Mouse (Mus musculus) liver, embryonic 11.5 days (tissue): ENCODE results near the gene Vps33a. TPM values are rescaled to one million over a fixed set of nuclear protein-coding genes. Genes with fewer than 3 reads are reported as not detected.

ENCODE experiments used
- ATAC-seq: fragments of 200-750 bp; cut with Nextera tagmentation; replicated peaks from 2 replicates; pipeline ENCODE4 v1.8.0; 2017; ENCODE audit warnings: moderate number of reproducible peaks, mild to moderate bottlenecking, moderate TSS enrichment, moderate library complexity; ENCODE audit not compliant: low FRiP score
- DNase-seq: peaks from one replicate; pipeline ENCODE4 v3.0.0-alpha.2; 2017; ENCODE audit warnings: low spot score
- H3K27ac ChIP-seq: fragments of 300-500 bp; sonication (generic); 2 replicates; pipeline ENCODE4 v1.5.1; 2014; ENCODE audit warnings: mild to moderate bottlenecking, low read depth, low read length, control low read depth
- H3K27me3 ChIP-seq: fragments of 300-500 bp; sonication (generic); replicated peaks from 2 replicates; pipeline ENCODE4 v1.6.1; 2014; ENCODE audit warnings: low read length, mixed read lengths; ENCODE audit not compliant: control insufficient read depth, insufficient read depth
- H3K36me3 ChIP-seq: fragments of 300-500 bp; sonication (generic); 2 replicates; pipeline ENCODE4 v1.6.1; 2014; ENCODE audit warnings: mild to moderate bottlenecking, low read length, moderate library complexity, mixed read lengths; ENCODE audit not compliant: control insufficient read depth, insufficient read depth
- H3K4me1 ChIP-seq: fragments of 300-500 bp; sonication (generic); replicated peaks from 2 replicates; pipeline ENCODE4 v1.6.1; 2014; ENCODE audit warnings: low read length, mixed read lengths; ENCODE audit not compliant: control insufficient read depth, insufficient read depth
- H3K4me2 ChIP-seq: fragments of 300-500 bp; sonication (generic); 2 replicates; pipeline ENCODE4 v1.6.1; 2014; ENCODE audit warnings: mild to moderate bottlenecking, control low read depth, moderate library complexity
- H3K4me3 ChIP-seq: fragments of 300-500 bp; sonication (generic); 2 replicates; pipeline ENCODE4 v1.5.1; 2014; ENCODE audit warnings: low read depth, low read length, control low read depth
- H3K9ac ChIP-seq: fragments of 300-500 bp; sonication (generic); 2 replicates; pipeline ENCODE4 v1.6.1; 2014; ENCODE audit warnings: low read depth, low read length, control low read depth
- H3K9me3 ChIP-seq: fragments of 300-500 bp; sonication (generic); 2 replicates; pipeline ENCODE4 v1.6.1; 2016; ENCODE audit warnings: low read length, inconsistent platforms, mixed read lengths; ENCODE audit not compliant: control insufficient read depth
- WGBS: fragments of 180-500 bp; shearing (Covaris S2); extraction: QIAGEN DNeasy Blood & Tissue Kit; methylation state at CpG from one replicate; pipeline ENCODE4 v1.1.7; 2014; 5-methylcytosine and 5-hydroxymethylcytosine counted together
- polyA plus RNA-seq: library from polyadenylated mRNA; unstranded; fragments of >200 nt; fragmentation: Nextera tagmentation; extraction: Ambion mirVana; gene quantifications from 2 replicates; pipeline ENCODE4 v1.2.1, GENCODE M21; 2014

Gene Vps33a
- polyA plus RNA-seq, 1 experiment from 2014 or later, result 36.0 TPM

DNA sequence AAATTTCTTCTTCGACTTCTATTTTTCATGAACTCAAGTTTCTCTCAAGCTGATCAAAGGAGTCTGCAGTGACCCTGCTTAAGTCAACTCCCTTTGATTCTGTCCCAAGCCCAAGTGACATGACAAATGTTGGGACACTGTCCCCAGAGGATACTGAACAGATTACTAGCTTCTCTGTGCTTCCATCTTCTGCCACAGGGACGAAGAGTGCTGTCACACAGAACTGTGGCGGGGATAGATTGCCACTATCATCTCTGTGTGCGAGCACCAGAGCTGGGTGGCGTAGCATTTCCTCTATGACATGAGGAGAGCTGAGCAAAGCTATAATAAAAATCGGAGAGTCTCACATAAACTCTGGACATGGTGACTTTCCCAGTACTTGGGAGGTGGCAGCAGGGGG lies 29.3 kb upstream of the Vps33a start:
- ATAC-seq (no peak), DNase-seq (no peak)
- Histone ChIP-seq H3K4me3 (no peak overlapping the region), H3K27me3 (no peaks in the 10 kb centered on the region), H3K9me3 (no peaks in the 10 kb centered on the region), H3K4me1 (no peaks in the 10 kb centered on the region; the same call in 1 of the 2 replicates), H3K27ac (no peak overlapping the region), H3K9ac (no peak overlapping the region), H3K36me3 (peaks cover 6% of the 10 kb centered on the region; the same call in 1 of the 2 replicates), H3K4me2 (no peak overlapping the region)
- 71% methylated on average over 6 of the region's 6 CpGs for WGBS

DNA sequence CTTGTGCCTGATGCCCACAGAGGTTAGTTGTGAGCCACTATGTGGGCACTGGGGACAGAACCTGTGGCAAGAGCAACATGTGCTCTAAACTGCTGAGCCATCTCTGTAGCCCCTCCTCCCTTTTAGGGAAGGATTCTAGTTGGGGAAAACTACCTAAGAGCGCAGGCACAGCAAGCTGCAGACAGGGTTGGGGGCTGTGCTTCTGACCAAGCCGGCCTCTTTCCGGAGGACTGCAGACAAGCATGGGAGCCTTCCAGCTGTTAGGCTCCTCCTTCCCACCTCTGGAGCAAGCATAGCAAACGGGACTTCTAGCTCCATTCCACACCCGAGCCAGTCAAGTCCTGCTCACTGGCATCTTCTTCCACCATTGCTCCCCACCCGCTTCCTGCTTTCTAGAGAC lies 26.5 kb upstream of the Vps33a start:
- H3K4me3 ChIP-seq, result no peak overlapping the region
- no peaks in the 10 kb centered on the region; the same call in 1 of the 2 replicates for H3K4me1 ChIP-seq
- no peak overlapping the region for H3K9ac ChIP-seq
- 0 out of 2 replicates have a peak, but pooled peaks cover 2% of the 10 kb centered on the region for H3K36me3 ChIP-seq
- no peak overlapping the region for H3K4me2 ChIP-seq
- H3K27ac ChIP-seq, result no peak overlapping the region
- H3K9me3 ChIP-seq, result no peaks in the 10 kb centered on the region
- 45% methylated on average over 6 of the region's 6 CpGs for WGBS
- no peaks in the 10 kb centered on the region for H3K27me3 ChIP-seq
- DNase-seq (no peak), ATAC-seq (no peak)

DNA sequence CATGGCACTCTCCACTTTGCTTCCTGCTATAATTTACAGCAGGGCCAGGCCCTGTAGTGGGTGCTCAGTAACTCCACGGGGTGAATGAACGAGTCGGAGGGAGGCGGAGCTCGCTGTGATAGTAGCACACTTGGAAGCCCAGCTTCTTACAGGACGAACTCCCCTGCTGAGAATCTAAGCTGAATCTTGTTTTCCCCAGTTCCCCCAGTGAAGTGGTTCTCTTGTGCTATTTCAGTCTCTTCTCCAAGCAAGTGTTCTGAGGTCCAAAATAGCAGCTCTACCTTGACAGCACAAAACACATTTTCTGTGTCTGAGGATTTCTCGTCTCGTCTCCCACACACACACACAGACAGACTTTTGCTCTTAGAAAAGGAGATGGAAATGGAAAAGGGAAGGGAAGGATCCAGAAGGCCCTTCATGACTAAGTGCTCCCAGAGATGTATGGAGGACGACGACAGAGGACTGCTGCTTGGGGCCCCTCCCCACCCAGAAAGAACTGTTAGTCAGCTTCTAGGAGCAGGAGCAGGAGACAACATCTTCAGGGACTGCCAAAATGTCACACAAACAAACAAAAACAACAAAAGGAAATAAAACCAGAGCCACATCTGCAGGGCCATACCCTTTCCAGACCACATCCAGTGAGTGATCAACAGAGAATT lies 20.9 kb upstream of the Vps33a start:
- no peak for DNase-seq
- Histone ChIP-seq H3K4me3 (no peak overlapping the region), H3K4me2 (no peak overlapping the region), H3K27ac (no peak overlapping the region), H3K9me3 (no peaks in the 10 kb centered on the region), H3K36me3 (no peaks in the 10 kb centered on the region), H3K9ac (no peak overlapping the region), H3K4me1 (no peaks in the 10 kb centered on the region), H3K27me3 (no peaks in the 10 kb centered on the region)
- no peak for ATAC-seq
- WGBS, result 87% methylated on average over 10 of the region's 10 CpGs

DNA sequence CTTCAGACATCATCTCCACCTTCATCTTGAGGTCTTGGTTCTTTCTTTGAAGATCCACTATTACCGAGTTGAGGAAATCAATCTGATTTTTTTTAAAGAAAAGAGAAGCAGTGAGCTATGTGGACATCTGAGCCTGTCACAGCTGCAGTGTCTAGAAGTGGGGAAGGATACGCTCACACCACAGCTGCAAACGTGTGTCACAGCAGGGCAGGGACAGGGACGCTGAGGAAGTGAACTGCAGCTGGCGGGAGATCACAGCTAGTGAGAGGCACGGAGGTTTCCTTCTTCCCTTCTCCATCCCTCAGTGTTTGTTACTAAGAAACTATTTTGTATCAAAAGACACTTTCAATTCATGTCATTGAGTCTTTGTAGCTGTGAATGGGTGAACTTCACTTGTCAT lies 7.2 kb upstream of the Vps33a start:
- H3K27me3 ChIP-seq, result no peaks in the 10 kb centered on the region
- H3K4me1 ChIP-seq, result no peaks in the 10 kb centered on the region
- H3K27ac ChIP-seq, result no peak overlapping the region
- no peak overlapping the region for H3K4me3 ChIP-seq
- ATAC-seq (no peak), DNase-seq (no peak)
- H3K36me3 ChIP-seq, result peaks cover 17% of the 10 kb centered on the region; the same call in 1 of the 2 replicates
- no peaks in the 10 kb centered on the region for H3K9me3 ChIP-seq
- no peak overlapping the region for H3K4me2 ChIP-seq
- H3K9ac ChIP-seq, result no peak overlapping the region
- WGBS, result 73% methylated on average over 6 of the region's 6 CpGs

DNA sequence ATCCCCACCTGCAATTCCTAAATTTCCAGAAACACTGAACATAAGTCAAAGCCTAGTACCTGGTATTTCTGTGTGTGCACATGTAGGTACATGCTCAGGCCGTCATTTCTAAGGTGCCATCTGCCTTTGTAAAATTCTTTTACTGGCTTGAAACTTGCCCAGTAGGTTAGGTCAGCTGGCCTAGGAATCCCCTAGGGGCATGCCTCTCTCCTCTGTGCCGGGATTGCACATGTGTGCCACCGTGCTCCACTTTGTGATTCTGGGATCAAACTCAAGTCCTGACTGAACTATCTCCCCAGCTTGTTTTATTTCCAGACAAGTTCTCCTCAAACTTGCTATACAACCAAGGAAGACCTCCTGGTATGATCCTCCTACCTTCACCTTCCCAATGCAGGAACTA lies 3.9 kb upstream of the Vps33a start:
- H3K36me3 ChIP-seq, result peaks cover 15% of the 10 kb centered on the region; the same call in 1 of the 2 replicates
- WGBS, result 71% methylated on average over 3 of the region's 3 CpGs
- no peaks in the 10 kb centered on the region for H3K27me3 ChIP-seq
- peaks cover 4% of the 10 kb centered on the region for H3K4me1 ChIP-seq
- no peak for ATAC-seq
- no peak overlapping the region for H3K27ac ChIP-seq
- DNase-seq, result no peak
- no peaks in the 10 kb centered on the region for H3K9me3 ChIP-seq
- no peak overlapping the region for H3K4me2 ChIP-seq
- H3K9ac ChIP-seq, result no peak overlapping the region
- H3K4me3 ChIP-seq, result no peak overlapping the region

DNA sequence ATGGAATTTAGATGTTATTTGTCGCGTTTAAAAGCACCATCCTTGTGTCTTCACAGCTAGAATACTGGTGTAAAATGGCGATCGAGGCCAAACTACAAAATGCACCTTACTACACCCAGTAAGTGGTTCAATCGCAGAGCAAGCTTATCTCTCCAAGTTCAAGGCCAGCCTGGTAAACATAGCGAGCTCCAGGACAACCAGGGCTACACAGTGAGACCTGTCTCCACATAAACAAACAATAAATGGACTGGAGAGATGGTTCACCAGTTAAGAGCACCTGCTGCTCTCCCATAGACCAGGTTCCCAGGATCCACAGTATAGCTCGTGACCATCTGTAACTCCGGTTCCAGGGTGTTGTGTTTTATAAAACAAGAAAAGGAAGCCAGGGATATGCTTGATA lies 524 bp upstream of the Vps33a start:
- Histone ChIP-seq H3K9me3 (no peaks in the 10 kb centered on the region), H3K36me3 (peaks cover 9% of the 10 kb centered on the region), H3K27me3 (no peaks in the 10 kb centered on the region), H3K9ac (no peak overlapping the region; the same call in 1 of the 2 replicates), H3K4me2 (peak overlapping the region; percentile 62), H3K4me1 (peaks cover 4% of the 10 kb centered on the region), H3K27ac (no peak overlapping the region), H3K4me3 (peak overlapping the region; percentile 95)
- 57% methylated on average over 8 of the region's 8 CpGs for WGBS
- DNase-seq (no peak), ATAC-seq (0 out of 2 replicates have a peak, but pooled peaks have one; percentile 30)

DNA sequence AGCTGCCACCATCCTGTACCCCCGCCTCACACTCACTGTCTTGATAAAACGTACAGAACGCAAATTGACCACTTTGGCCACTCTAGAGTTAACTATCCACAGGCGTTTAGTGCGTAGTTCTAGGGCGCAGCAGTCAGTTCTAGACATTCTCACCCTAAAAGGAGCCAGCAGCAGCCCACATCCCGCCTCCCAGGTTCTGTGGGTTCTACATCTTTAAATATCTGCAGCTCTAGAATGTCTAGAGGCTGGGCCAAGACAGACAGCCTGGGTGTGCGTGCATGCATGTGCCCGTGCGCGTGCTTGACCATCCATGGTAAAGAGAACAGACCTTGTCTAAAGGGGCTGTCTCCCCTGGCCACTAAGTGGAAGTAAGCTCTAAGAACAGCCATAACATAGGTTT lies 11.7 kb downstream of the Vps33a start:
- 92% methylated on average over 11 of the region's 11 CpGs for WGBS
- Histone ChIP-seq H3K27me3 (no peaks in the 10 kb centered on the region), H3K9ac (no peak overlapping the region), H3K4me2 (no peak overlapping the region), H3K27ac (no peak overlapping the region), H3K4me3 (no peak overlapping the region), H3K36me3 (peaks cover 38% of the 10 kb centered on the region), H3K4me1 (no peaks in the 10 kb centered on the region), H3K9me3 (no peaks in the 10 kb centered on the region)
- DNase-seq (no peak), ATAC-seq (no peak)

DNA sequence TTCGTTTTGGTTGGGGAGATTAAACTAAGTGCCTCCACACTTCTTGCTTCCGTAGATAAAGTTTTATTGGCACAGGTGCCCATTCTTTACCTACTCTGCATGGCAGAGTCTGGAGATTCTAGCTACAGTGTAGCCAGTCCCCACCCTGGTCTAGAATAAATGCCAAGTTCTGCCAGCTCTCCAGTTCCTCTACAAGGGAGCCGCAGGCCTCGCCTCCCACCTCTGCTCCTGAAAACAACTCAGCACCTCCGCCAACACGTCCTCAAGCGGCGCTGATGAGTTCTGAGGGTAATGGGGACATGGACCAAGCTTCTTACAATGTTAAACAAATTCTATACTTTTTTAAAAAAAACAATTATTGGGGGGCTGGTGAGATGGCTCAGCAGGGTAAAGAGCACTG lies 13.2 kb downstream of the Vps33a start:
- Histone ChIP-seq H3K4me1 (no peaks in the 10 kb centered on the region), H3K9me3 (no peaks in the 10 kb centered on the region), H3K27ac (no peak overlapping the region), H3K4me3 (no peak overlapping the region), H3K27me3 (no peaks in the 10 kb centered on the region), H3K4me2 (no peak overlapping the region), H3K36me3 (peaks cover 37% of the 10 kb centered on the region), H3K9ac (no peak overlapping the region)
- ATAC-seq (no peak), DNase-seq (no peak)
- 93% methylated on average over 8 of the region's 8 CpGs for WGBS

DNA sequence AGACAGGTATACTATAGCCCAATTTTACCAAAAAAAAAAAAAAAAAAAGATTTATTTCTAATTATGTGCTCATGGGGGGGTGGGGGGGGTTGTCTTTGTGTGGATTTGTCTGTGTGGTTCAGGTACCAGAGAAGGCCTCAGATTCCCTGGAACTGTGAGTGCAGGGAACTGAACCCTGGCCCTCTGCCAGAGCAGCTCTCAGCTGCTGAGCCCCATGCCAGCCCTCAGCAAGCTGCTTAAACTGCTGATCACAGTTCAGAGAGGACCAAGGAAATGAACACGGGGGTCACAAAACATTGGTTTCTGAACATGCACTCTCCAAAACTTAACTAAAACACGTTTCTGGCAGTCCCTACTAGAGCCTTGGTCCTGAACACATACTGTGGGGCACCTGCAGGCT lies 16.4 kb downstream of the Vps33a start:
- WGBS, result 74% methylated on average over 2 of the region's 2 CpGs
- ATAC-seq, result no peak
- no peaks in the 10 kb centered on the region for H3K27me3 ChIP-seq
- H3K4me1 ChIP-seq, result no peaks in the 10 kb centered on the region
- no peak overlapping the region for H3K9ac ChIP-seq
- H3K36me3 ChIP-seq, result peaks cover 21% of the 10 kb centered on the region
- no peak overlapping the region for H3K4me2 ChIP-seq
- no peak overlapping the region for H3K27ac ChIP-seq
- no peaks in the 10 kb centered on the region for H3K9me3 ChIP-seq
- no peak for DNase-seq
- no peak overlapping the region for H3K4me3 ChIP-seq
